Mouse (Mus musculus) naive thymus-derived CD4-positive, alpha-beta T cell, adult 2 months (primary cell): Measurements from ENCODE around the gene Tecr.

Experiments
- DNase-seq: peaks from one replicate; pipeline ENCODE4 v3.0.0-alpha.2; 2011; ENCODE audit warnings: low read depth

Gene Tecr

GRCm38 (mm10) chr8:83607661-83608397 lies at the start of gene Tecr, which contains the start of gene Dnajb1:
Gene Tecr (minus strand): TSS chr8:83607971.
Gene Dnajb1 (plus strand): TSS chr8:83608193.
- peak; percentile 100 for DNase-seq

GRCm38 (mm10) chr8:83656484-83657246 lies 48.9 kb upstream of the Tecr start:
- no peak for DNase-seq

- DNase-seq: no peak
These were observed 48.3 kb upstream of the Tecr start for GRCm38 (mm10) chr8:83656043-83656442.

GRCm38 (mm10) chr8:83654725-83655124 lies 47.0 kb upstream of the Tecr start:
- DNase-seq: no peak

- peak; percentile 30 for DNase-seq
These were observed 45.9 kb upstream of the Tecr start for GRCm38 (mm10) chr8:83653662-83654017.

GRCm38 (mm10) chr8:83652744-83653661 lies 45.2 kb upstream of the Tecr start:
- DNase-seq: peak; percentile 63

GRCm38 (mm10) chr8:83652030-83652743 lies 44.4 kb upstream of the Tecr start, which contains the start of gene Gipc1:
Gene Gipc1 (plus strand): TSS chr8:83652677.
- DNase-seq: peak; percentile 97

- no peak for DNase-seq
These were observed 41.9 kb upstream of the Tecr start for GRCm38 (mm10) chr8:83649699-83650098.

- DNase-seq: no peak
These were observed 40.3 kb upstream of the Tecr start for GRCm38 (mm10) chr8:83648031-83648430.

- DNase-seq: no peak
These were observed 39.7 kb upstream of the Tecr start for GRCm38 (mm10) chr8:83647511-83647910.

GRCm38 (mm10) chr8:83639649-83640048 lies 31.9 kb upstream of the Tecr start:
- no peak for DNase-seq

GRCm38 (mm10) chr8:83638856-83639255 lies 31.1 kb upstream of the Tecr start:
- no peak for DNase-seq

GRCm38 (mm10) chr8:83632083-83632707 lies 24.4 kb upstream of the Tecr start:
- no peak for DNase-seq

- no peak for DNase-seq
These were observed 18.0 kb upstream of the Tecr start for GRCm38 (mm10) chr8:83625676-83626299.

GRCm38 (mm10) chr8:83624739-83625138 lies 17.0 kb upstream of the Tecr start:
- peak; percentile 41 for DNase-seq

- no peak for DNase-seq
These were observed 15.8 kb upstream of the Tecr start for GRCm38 (mm10) chr8:83623549-83623948.

- peak; percentile 92 for DNase-seq
These were observed 14.7 kb upstream of the Tecr start for GRCm38 (mm10) chr8:83622389-83622989.

- no peak for DNase-seq
These were observed 14.1 kb upstream of the Tecr start for GRCm38 (mm10) chr8:83621691-83622388.

- no peak for DNase-seq
These were observed 12.0 kb upstream of the Tecr start for GRCm38 (mm10) chr8:83619568-83620285.
